18 mouse cellular contexts compared by ENCODE assay signal in genomic region chr11:24257741-24258140, GRCm38 (mm10).
DNase-seq lines count a peak whose midpoint lies in the region; ATAC-seq and TF ChIP-seq lines count a peak whose summit lies in the region.
"Had no signal": no experiment of that assay in that cellular context is flagged by ENCODE, and none has a peak within 500 bp of the region (broad histone marks: within the 10 kb centered on the region; RNA-seq: fewer than 3 reads in every experiment).

No protein-coding gene starts in this region.

- dilution Hi-C loops in CH12.LX (cut with MboI; ENCODE audit: extremely low pct_ligation_motif_present, extremely low pct_unique_long_range_greater_than_20kb, low sequenced_read_pairs): no loop called here

- H3K27me3 ChIP-seq in forebrain, embryonic 10.5 days (ENCODE audit: poor library complexity, severe bottlenecking): no peaks in the 10 kb centered on the region
- no peaks in the 10 kb centered on the region for H3K27me3 ChIP-seq in forebrain, embryonic 15.5 days
- H3K27me3 ChIP-seq in liver, adult 2 months (ENCODE audit: control insufficient read depth, insufficient read depth, low read length): no peaks in the 10 kb centered on the region
- H3K27me3 ChIP-seq in liver, embryonic 12.5 days (replicated peaks): no peaks in the 10 kb centered on the region
- H3K27me3 ChIP-seq in CH12.LX (replicated peaks): no peaks in the 10 kb centered on the region
- H3K27me3 ChIP-seq: embryonic facial prominence, embryonic 15.5 days; heart, embryonic 13.5 days; lung, embryonic 15.5 days had no signal

- peaks cover 12% of the 10 kb centered on the region; the same call in 1 of the 2 replicates for H3K4me1 ChIP-seq in forebrain, embryonic 10.5 days
- H3K4me1 ChIP-seq in forebrain, embryonic 15.5 days: no peaks in the 10 kb centered on the region
- H3K4me1 ChIP-seq in liver, adult 2 months (ENCODE audit: control insufficient read depth, insufficient read depth, low read length): no peaks in the 10 kb centered on the region
- no peaks in the 10 kb centered on the region for H3K4me1 ChIP-seq in liver, embryonic 12.5 days
- H3K4me1 ChIP-seq in CH12.LX (ENCODE audit: control insufficient read depth in 1 of 2, insufficient read depth in 2 of 2): peaks cover 10 to 85% of the 10 kb centered on the region in 2 experiments
- H3K4me1 ChIP-seq: embryonic facial prominence, embryonic 15.5 days; heart, embryonic 13.5 days had no signal

- in situ Hi-C loops in CH12.LX (cut with MboI; ENCODE audit: low pct_ligation_motif_present, low pct_unique_long_range_greater_than_20kb, low sequenced_read_pairs): loop anchor here (5.0 kb wide), 1 partner anchor 125 kb away; no protein-coding TSS in a partner anchor

- H3K9me3 ChIP-seq in forebrain, embryonic 10.5 days: no peaks in the 10 kb centered on the region
- H3K9me3 ChIP-seq in forebrain, embryonic 15.5 days: no peaks in the 10 kb centered on the region
- H3K9me3 ChIP-seq in liver, embryonic 12.5 days (replicated peaks): no peaks in the 10 kb centered on the region
- no peaks in the 10 kb centered on the region for H3K9me3 ChIP-seq in CH12.LX (replicated peaks; ENCODE audit: low read length)
- H3K9me3 ChIP-seq: embryonic facial prominence, embryonic 15.5 days; heart, embryonic 13.5 days; limb, embryonic 13.5 days; lung, embryonic 15.5 days had no signal

- no peak for DNase-seq in forebrain, embryonic 10.5 days (ENCODE audit: extremely low spot score, low spot score)
- no peak for DNase-seq in liver, adult 2 months (ENCODE audit: extremely low read depth, low read depth, low spot score)
- peak; percentile 69 for DNase-seq in CH12.LX (ENCODE audit: extremely low read depth)
- no peak for DNase-seq in gastrocnemius, postnatal 10 days
- no peak for DNase-seq in embryo, embryonic 11 days
- DNase-seq: adrenal gland, postnatal 10 days; cerebellum, adult 9-10 months; gastrocnemius, postnatal 36 days; heart, postnatal 4 days; kidney, postnatal 14 days; thymus, adult 18-20 months had no signal

- 0 out of 2 replicates have a peak overlapping the region, but pooled peaks have one; percentile 25 for H3K27ac ChIP-seq in forebrain, embryonic 10.5 days
- H3K27ac ChIP-seq in forebrain, embryonic 15.5 days (replicated peaks): no peak overlapping the region
- no peak overlapping the region for H3K27ac ChIP-seq in liver, adult 2 months (replicated peaks; ENCODE audit: insufficient read depth, low read depth, low read length)
- no peak overlapping the region for H3K27ac ChIP-seq in liver, embryonic 12.5 days
- H3K27ac ChIP-seq in CH12.LX (ENCODE audit: insufficient read depth, low read depth): no peak overlapping the region
- H3K27ac ChIP-seq: embryonic facial prominence, embryonic 15.5 days; heart, embryonic 13.5 days; limb, embryonic 13.5 days; lung, embryonic 15.5 days had no signal

- no peaks in the 10 kb centered on the region for H3K79me2 ChIP-seq in liver, adult 2 months (ENCODE audit: control insufficient read depth, insufficient read depth, low read length)
- H3K79me2 ChIP-seq in CH12.LX (replicated peaks; ENCODE audit: control insufficient read depth, extremely low read depth, insufficient read depth, poor library complexity, severe bottlenecking): no peaks in the 10 kb centered on the region

- peak; percentile 79 for TF ChIP-seq RAD21 in CH12.LX (IDR thresholded peaks at IDR 0.05; ENCODE audit: low read depth, low read length)

- TF ChIP-seq POLR2A in liver, adult 2 months (IDR thresholded peaks at IDR 0.05; ENCODE audit: extremely low read depth, insufficient read depth, low read length): no peak
- no peak for TF ChIP-seq POLR2A in CH12.LX (IDR thresholded peaks at IDR 0.05; ENCODE audit: low read depth, low read length)

- H3K4me3 ChIP-seq in forebrain, embryonic 10.5 days: no peak overlapping the region
- H3K4me3 ChIP-seq in forebrain, embryonic 15.5 days: no peak overlapping the region
- no peak overlapping the region for H3K4me3 ChIP-seq in liver, adult 2 months (ENCODE audit: insufficient read depth, low read depth, low read length)
- H3K4me3 ChIP-seq in liver, embryonic 12.5 days: no peak overlapping the region
- H3K4me3 ChIP-seq in CH12.LX (replicated peaks in 1 of 3; ENCODE audit: low read depth in 2 of 3, low read length in 2 of 3, poor library complexity in 1 of 3): peak overlapping the region in 1 of 3 experiments; percentile 48
- H3K4me3 ChIP-seq: embryonic facial prominence, embryonic 15.5 days; heart, embryonic 13.5 days; limb, embryonic 13.5 days; lung, embryonic 15.5 days had no signal

- 0 out of 2 replicates have a peak, but pooled peaks have one; percentile 6 for TF ChIP-seq CTCF in liver, adult 2 months (IDR thresholded peaks at IDR 0.05; ENCODE audit: low read depth, low read length)
- TF ChIP-seq CTCF in CH12.LX (conservative IDR thresholded peaks at IDR 0.05 in 1 of 2, IDR thresholded peaks at IDR 0.05 in 1 of 2; ENCODE audit: low read depth in 2 of 2, low read length in 2 of 2): peak; percentile 45 to 62

- H3K36me3 ChIP-seq in forebrain, embryonic 10.5 days (replicated peaks): no peaks in the 10 kb centered on the region
- no peaks in the 10 kb centered on the region for H3K36me3 ChIP-seq in forebrain, embryonic 15.5 days
- no peaks in the 10 kb centered on the region for H3K36me3 ChIP-seq in liver, adult 2 months (ENCODE audit: control insufficient read depth, insufficient read depth, low read length)
- H3K36me3 ChIP-seq in liver, embryonic 12.5 days: no peaks in the 10 kb centered on the region
- H3K36me3 ChIP-seq in CH12.LX (replicated peaks in 1 of 2; ENCODE audit: control insufficient read depth in 1 of 2, insufficient read depth in 1 of 2, low read length in 1 of 2): peaks cover 0 to 6% of the 10 kb centered on the region in 2 experiments
- H3K36me3 ChIP-seq: embryonic facial prominence, embryonic 15.5 days; heart, embryonic 13.5 days; limb, embryonic 13.5 days; lung, embryonic 15.5 days had no signal

- TF ChIP-seq EP300 in CH12.LX (IDR thresholded peaks at IDR 0.05; ENCODE audit: low read length): no peak

- no peak for ATAC-seq in forebrain, embryonic 15.5 days (replicated peaks)
- no peak for ATAC-seq in liver, embryonic 12.5 days
- peak; percentile 36; the same call in 1 of the 2 replicates for ATAC-seq in megakaryocyte progenitor cell, adult 5-6 weeks (replicated peaks; ENCODE audit: poor library complexity)

- H3K9ac ChIP-seq in forebrain, embryonic 15.5 days (replicated peaks): no peak overlapping the region
- no peak overlapping the region for H3K9ac ChIP-seq in liver, adult 2 months (ENCODE audit: low read depth, low read length)
- H3K9ac ChIP-seq in liver, embryonic 12.5 days: no peak overlapping the region
- no peak overlapping the region for H3K9ac ChIP-seq in CH12.LX (ENCODE audit: insufficient read depth, low read depth)
- H3K9ac ChIP-seq: embryonic facial prominence, embryonic 15.5 days; heart, embryonic 13.5 days; limb, embryonic 13.5 days; lung, embryonic 15.5 days had no signal

- H3K4me2 ChIP-seq in forebrain, embryonic 15.5 days (replicated peaks): no peak overlapping the region
- H3K4me2 ChIP-seq in liver, embryonic 12.5 days: no peak overlapping the region
- no peak overlapping the region for H3K4me2 ChIP-seq in CH12.LX (ENCODE audit: insufficient read depth, low read depth, poor library complexity, severe bottlenecking)
- H3K4me2 ChIP-seq: embryonic facial prominence, embryonic 15.5 days; heart, embryonic 13.5 days; limb, embryonic 13.5 days; lung, embryonic 15.5 days had no signal

TF ChIP-seq in CH12.LX, 34 proteins besides CTCF, POLR2A, EP300 and RAD21:
- TF ChIP-seq SMC3 (IDR thresholded peaks at IDR 0.05; ENCODE audit: low read depth, low read length) (peak; percentile 62), MAX (IDR thresholded peaks at IDR 0.05; ENCODE audit: low read length) (no peak), TBP (conservative IDR thresholded peaks at IDR 0.05; ENCODE audit: low read depth, low read length) (no peak), IRF4 (IDR thresholded peaks at IDR 0.05; ENCODE audit: low read depth, low read length) (no peak), USF2 (conservative IDR thresholded peaks at IDR 0.05; ENCODE audit: low read depth, low read length) (no peak), E2F4 (IDR thresholded peaks at IDR 0.05; ENCODE audit: insufficient replicate concordance, low read depth, low read length) (no peak), BHLHE40 (IDR thresholded peaks at IDR 0.05; ENCODE audit: low read depth, low read length) (0 out of 2 replicates have a peak, but pooled peaks have one; percentile 11), MXI1 (IDR thresholded peaks at IDR 0.05; ENCODE audit: low read depth, low read length) (no peak), ETS1 (conservative IDR thresholded peaks at IDR 0.05; ENCODE audit: low read depth, low read length) (no peak), POLR2AphosphoS2 (IDR thresholded peaks at IDR 0.05; ENCODE audit: low read depth, low read length) (no peak), NRF1 (IDR thresholded peaks at IDR 0.05; ENCODE audit: low read depth, low read length) (0 out of 2 replicates have a peak, but pooled peaks have one; percentile 25), MAFK (IDR thresholded peaks at IDR 0.05; ENCODE audit: insufficient replicate concordance, low read length) (no peak), UBTF (IDR thresholded peaks at IDR 0.05; ENCODE audit: low read depth, low read length) (no peak), ELF1 (IDR thresholded peaks at IDR 0.05; ENCODE audit: low read depth, low read length) (peak; percentile 28; the same call in 1 of the 2 replicates), JUN (IDR thresholded peaks at IDR 0.05; ENCODE audit: insufficient read depth, low read depth, low read length) (no peak)
